Mouse (Mus musculus) adipocyte (in vitro differentiated cells): ENCODE data around the gene Slc25a33.

Experiments used
- DNase-seq: peaks from one replicate; pipeline ENCODE4 v3.0.0-alpha.2; 2016; ENCODE audit warnings: low spot score

Slc25a33 gene

GRCm38 (mm10) chr4:149727636-149728035, 46.4 kb downstream of the Slc25a33 start:
- no peak for DNase-seq

DNA sequence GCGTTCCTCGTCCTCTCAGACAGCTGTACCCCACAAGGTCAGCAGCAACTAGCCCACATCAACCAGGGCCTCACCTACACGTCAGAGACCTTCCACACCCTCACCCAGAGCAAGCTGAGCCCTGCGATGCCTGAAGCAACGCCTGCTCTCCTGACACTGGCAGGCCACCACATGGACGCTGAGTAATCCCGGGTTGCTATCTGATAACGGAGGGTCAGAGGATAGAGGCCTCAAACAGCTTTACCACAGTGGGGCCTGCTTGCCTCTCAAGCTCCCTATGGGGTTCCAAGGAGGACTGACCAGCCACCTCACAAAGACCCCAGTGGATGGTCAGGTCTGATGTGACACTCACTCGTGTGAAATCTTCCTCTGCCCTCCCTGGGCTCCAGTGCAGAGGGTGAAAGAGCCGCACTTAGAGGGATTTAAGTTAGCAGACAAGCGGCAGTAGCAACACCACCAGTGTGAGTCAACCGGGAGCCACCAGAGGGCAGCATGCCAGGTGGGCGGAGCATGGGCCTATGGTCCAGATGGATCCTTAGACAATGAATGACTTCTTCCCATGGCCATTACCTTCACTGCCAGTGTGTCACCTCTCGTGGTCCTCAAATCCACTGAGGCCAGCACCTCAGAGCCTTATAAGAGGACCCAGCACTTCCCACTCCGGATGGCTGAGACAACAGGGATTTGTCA, 48.3 kb downstream of the Slc25a33 start:
- peak; percentile 70 for DNase-seq

DNA sequence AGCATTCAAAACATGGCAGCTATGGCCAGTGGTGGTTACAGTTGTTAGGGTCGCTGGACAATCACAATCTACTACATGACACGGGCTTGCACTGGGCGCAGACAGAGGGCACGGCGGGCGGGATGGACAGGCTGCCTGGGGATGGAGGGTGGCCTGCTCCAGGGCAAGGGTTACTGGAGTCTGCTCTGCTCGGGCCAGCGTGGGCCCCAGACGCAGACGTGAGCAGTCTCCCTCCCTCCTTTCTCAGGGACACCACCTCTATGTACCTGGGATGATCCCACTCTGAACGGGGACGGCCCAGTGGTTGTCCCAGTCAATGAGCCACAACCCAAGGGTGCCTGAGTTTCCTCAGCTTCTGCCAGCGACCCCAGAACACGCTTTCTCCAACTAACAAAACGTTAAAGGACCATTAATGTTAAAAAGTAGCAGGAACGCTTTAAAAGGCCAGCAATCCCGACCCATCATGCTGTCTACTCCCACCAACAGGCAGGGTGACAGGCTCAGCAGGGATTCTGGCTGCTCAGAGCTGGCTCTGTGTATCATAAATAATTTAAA, 49.1 kb downstream of the Slc25a33 start:
- no peak for DNase-seq

DNA sequence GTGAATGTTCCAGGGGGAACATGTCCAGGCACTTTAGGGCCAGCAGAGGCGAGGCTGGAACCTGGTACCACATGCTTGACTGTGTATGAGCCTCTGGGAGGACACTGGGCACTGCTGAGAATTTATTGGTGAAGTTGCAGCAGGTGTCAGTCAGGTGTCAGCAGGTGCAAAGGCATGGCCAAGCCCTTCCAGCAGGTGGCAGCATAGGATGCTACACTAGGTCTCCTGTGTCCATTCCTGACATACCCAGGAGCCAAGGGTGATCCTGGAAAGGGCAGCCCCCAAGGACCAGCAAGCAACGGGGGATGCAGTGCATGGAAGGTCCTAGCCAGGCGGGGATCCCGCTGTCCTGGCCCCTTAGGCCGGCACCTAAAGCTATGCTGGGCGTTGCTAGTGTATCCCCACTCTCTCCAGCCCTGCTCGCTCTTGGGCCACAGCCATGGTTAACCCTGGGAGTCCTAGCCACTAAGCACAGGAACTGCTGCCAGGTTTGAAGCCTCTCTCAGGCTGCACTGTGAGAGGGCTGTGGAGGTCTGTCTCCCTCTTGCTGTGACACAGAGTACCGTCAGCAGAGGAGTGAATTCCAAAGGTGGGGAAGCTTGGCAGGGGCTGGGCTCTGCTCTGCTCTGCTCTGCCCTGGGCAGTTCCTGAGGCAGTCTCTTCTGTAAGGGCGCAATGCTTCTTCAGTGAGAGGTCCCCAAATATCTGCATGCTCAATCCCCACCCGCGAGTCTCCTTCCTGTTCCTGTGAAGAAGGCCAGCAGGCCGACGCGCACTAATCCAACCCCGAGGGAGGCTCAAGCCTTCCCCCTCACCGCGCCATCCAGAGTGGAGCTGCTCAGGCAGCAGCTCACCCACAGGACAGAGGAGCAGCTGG, 50.0 kb downstream of the Slc25a33 start:
- DNase-seq: peak; percentile 24

DNA sequence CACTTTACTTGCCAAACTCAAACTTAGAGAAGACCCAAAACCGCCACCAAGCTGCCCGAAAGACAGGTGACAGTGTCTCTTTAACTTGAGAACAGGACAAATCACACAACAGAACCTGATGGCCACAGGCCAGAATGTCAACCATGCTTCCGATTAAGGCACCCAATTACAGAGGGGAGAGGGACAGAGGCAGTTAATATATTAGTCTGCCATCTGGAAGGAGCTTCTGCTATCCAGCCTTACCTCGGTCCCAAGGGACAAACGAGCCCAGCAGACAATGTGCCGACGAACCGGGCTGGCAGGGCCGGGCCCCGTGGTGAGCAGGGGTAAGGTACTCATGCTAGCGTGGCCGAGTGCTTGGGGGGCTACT, 51.1 kb downstream of the Slc25a33 start:
- DNase-seq: no peak

DNA sequence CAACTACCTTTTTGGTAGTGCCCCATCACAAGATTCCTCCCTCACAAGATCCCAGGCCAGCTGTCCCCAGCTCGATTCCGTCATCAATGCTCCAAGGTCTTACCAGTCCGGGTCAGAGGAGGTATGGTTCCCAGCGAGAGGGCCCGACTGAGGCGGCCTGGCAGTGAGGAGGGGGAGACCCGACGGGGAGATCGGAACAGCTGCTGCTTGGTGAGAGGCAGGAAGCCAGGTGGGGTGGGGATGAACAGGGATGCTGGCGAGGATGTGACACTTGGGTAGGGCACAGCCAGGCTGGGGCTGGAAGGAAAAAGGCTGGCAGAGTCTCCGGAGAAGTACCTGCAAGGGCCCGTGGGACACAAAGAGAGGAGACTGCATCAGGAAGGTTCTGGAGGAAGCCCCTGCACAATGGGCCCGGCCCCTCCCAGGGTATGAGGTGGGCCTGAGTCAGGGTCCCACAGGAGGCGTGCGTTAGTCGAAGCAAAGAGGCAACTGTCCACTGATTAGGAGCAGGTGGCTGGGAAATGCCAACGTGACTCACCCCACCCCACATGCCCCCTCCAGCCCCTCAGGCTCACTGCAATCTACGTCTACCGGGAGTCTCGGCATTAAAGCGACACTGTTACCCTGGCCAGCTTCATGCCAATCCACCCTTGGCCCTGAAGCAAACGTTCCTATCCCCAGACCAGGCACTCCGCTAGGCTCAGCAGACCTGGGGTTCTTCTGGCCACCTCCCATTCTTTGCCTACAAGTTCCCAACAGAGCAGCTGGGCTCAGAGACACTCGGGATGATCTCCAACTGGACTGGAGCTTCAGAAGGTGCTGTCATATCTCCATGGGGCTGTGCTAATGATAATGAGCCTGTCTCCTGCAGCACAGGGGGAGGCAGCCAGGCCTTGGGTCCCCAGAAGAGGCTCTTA, 51.7 kb downstream of the Slc25a33 start:
- no peak for DNase-seq

DNA sequence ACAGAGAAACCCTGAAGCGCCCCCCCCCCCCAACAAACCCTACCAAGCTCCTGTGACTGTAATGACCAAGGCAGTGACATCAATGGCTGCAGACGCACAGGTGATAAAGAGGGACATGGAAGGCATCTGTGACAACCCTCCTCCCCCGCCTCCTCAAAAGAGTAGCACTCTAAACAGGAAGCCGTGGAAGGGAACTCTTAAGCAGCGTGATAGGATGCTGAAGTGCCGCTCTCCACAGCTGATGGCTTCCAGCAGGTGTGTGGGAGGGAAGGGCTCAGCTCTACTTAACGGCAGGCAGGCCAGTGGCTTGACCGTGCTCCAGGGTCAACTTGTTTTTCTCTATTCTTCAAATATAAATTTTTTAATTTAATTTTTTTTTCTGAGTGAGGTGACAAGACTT, 52.9 kb downstream of the Slc25a33 start:
- no peak for DNase-seq

DNA sequence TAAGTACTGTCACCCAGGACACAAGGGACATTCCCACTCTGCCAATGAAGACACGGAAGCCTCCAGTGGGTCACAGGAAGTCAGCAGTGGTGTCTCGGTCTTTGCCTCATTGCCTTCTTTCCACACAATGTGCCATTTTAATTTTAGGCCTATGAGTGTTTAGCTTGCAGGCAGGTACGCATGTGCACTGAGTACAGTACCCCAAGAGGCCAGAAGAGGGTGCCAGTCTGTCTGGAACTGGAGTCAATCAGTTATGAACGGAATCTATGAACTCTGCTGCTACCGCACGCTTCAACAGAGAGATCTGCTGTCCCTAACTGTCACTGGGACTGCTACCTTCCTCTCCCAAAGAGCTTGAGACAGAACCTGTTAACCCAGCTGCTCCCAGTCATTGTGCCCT, 54.4 kb downstream of the Slc25a33 start:
- no peak for DNase-seq

GRCm38 (mm10) chr4:149714542-149714941, 59.5 kb downstream of the Slc25a33 start:
- no peak for DNase-seq

DNA sequence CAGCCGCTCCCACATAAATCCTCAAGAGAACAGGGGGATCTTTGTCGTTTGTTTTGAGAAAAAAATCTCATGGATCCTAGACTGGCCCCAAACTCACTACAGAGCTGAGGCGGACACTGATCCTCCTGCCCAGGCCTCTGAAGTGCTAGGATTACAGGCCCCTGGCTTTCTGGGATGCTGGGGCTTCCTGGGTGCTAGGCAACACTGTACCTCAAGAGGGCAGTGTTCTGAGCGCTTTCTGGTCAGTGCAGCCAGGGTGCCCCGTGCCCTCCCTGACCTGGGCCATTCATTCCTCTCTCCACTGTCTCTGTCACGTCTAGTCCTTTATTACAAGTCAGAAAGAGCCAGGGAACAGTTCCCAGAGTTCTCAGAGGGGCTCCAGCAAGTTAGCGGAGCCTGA, 62.1 kb downstream of the Slc25a33 start:
- DNase-seq: no peak

DNA sequence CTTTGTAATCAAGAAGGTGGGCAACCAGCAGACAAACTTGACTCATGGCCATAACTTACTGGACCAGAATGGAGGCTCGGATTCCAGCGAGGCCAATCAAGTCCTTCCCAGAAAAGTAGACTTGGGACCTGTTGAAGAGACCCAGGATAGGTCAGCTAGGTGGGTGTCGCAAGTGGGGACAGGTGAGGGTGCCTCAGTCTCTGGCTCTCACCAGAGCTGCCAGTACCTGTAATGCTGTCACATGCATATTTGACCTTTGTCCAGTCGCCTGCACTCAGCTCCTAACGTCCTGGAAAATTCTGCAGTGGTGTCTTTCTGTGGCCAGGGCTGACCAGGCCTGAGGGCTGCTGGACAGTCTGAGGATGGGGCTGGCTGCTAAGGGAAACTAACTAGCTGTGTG, 62.6 kb downstream of the Slc25a33 start:
- DNase-seq: no peak

DNA sequence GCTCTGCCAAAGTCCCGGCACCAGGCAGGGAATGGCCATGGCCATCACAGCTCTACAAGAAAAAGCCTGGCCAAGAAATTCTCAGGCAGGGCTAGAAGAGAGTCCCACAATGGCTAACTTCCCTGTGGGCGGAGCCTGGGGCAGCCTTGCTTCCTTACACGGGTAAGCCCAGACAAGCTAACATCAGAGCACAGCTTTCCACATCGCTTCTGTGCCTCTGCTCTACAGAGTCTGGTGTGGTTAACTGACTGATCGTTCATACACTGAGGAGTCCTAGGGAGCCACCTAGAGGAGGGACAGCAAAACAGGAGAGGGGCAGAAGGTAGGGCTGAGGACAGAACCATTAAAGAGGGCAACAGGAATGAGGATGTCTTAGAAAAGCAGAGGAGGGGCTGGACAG, 63.6 kb downstream of the Slc25a33 start:
- peak; percentile 74 for DNase-seq

- DNase-seq: no peak
Measured at GRCm38 (mm10) chr4:149705941-149706340, 68.1 kb downstream of the Slc25a33 start.

DNA sequence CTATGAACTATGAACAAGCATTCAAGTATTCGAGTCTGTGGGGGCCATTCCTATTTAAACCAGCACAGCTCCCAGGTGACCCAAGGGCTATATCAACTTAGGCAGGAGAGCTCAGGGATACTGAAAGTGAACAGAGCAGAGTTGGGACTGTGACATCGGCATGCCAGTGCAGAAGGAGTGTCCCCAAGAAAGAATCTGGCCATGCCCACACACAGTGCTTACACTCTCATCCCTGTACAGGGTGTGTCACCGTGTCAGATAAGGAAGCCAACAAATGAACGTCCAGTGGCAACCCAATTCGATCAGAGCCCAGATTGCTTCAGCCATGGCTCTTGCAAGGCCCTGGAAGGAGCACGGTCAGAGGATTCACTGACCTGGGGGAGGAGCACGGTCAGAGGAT, 68.8 kb downstream of the Slc25a33 start:
- DNase-seq: no peak

DNA sequence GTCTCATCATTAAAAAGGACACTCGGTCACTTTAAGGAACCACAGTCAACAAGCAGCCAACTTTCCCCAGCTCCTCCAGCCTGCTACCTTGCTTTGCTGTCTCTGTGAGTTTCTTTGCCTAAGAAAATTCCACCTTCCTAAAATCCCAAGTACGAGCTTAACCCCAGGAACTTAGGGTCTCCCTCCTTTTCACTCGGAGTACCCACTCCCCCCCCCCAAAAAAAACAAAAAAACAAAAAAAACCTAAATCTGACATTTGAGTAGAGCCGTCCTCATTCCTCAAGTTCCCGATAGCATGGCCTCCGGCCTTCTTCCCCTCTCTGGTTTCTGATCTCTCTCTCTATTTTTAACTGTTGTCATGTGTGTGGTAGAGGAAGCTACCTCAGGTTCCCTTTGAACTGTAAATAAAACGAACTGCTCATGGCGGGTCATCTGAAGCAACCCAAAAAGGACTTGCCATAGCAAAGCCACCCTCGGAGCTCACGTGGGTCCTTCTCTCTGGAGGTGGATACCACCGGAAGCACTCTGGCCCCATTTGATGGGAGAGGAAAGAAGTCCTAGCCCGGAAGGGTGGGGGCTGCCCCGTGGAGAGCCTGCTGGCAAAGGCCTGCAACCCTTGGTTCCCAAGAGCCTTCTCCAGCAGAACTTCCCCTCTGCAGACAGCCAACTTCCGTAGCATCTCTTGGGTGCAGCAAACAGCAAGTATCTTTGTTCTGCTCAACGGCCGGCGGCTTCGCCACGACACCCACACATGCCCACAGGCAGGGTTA, 71.7 kb downstream of the Slc25a33 start, which contains the start of gene Pik3cd:
Gene Pik3cd (minus strand): TSS at position 362 of the 770 bp plus-strand sequence.
- no peak for DNase-seq

DNA sequence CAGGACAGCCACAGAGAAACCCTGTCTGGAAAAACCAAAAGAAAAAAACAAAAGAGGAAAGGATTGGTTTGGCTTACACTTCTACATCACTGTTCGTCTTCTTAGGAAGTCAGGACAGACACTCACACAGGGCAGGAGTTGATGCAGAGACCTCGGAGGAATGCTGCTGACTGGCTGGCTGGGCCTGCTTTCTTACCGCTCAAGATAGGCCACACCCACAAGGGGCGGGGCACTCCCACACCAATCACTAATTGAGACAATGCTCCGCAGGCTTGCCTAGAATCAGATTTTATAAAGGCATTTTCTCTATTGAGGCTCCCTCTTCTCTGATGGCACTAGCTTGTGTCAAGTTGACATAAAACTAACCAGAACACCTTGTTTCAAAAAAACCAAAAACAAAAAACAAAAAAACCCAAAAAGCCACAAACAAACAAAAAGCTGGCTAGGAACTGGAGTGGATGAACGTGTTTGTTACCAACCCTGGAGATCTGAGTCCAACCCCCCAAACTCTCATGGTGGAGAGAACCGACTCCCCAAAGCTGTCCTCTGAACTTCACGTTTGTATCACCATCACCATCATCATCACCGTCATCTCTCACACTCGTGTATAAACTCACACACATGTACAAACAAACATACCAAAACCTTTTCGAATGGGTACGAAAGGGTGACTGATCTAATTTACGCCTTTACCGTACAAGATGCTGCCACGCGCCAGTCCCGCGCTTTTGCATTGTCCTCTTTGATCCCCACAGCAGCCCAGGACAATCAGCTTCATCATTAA, 72.5 kb downstream of the Slc25a33 start:
- no peak for DNase-seq

DNA sequence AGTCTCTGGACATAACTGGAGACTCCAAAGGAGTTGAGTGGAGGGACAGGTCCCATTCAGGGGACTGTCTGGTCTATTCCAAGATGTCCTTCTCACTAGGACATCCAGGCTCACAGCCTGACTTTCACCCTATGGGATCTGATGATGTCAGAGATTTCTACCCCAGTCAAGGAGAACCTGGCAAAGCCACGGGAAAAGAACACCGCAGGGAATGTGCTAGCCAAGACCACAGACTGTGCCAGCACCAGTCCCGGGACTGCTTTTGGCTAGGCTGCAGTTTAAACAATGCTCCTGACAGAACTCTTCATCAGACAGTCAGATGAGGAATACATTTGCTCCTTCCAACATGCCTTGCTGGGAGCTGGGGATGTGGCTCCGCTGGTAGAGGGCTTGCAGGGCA, 74.1 kb downstream of the Slc25a33 start:
- no peak for DNase-seq

DNA sequence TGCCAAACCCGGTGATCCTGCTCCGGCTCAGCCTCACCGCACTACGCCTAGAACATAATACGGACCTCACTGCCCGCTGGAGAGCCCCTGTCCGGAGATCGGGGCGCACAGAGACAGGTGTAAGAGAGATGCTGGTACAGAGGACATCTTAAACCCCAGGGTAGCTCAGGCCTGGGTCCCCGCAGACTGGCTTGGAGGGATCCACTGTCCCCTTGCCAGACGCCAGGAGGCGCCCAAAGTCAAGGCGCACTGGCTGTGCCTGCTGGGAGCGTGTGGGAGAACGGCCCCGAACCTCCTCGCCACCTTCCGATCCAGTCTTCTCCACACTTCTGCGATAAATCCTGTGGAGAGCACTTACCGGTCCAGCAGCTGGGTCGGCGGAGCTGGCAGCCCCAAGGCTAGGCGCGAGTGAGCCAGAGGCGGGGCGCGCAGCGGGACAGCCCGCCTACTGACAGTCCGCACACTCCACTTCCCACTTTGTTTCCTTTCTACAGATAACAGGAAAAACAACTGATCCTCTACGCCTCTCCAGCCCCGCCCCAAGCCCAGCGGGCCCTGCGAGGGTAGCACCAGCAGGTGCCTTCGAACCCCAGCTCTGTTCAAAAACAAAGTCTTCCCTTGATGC, 75.8 kb downstream of the Slc25a33 start:
- no peak for DNase-seq

- no peak for DNase-seq
Measured at GRCm38 (mm10) chr4:149697506-149698196, 76.4 kb downstream of the Slc25a33 start.
